In the genomic region with DNA sequence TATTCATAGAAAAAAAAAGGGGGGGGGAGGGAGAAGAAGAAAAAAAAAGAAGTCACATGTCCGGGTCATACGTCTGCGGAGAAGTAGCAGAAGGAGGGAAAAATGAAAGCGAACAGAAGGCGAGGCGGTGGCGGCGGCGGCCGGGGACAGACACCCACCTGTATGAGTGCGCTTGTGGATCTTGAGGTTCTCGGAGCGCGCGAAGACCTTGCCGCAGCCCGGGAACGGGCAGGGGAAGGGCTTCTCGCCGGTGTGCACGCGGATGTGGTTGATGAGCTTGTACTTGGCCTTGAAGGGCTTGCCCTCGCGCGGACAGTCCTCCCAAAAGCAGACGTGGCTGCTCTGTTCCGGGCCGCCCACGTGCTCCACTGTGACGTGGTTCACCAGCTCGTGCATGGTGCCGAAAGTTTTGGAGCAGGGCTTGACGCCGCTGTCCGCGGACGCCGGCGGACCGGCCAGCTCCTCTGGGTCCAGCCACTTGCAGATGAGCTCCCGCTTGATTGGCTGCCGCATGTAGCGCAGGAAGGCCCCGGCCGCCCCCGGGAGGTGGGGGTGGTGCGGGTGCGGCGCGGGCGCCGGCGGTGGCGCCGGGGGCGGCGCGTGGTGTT, we compare ENCODE assay signal across 9 mouse cellular contexts. TPM values are rescaled to one million over a fixed set of nuclear protein-coding genes. Genes with fewer than 3 reads are reported as not detected.
A peak's percentile ranks its signal among the peaks of the same experiment; 100 is the strongest.
DNase-seq lines count a peak whose midpoint lies in the region; ATAC-seq and TF ChIP-seq lines count a peak whose summit lies in the region.
"Not testable (repeated sequence)": the region's sequence is repeated elsewhere in the genome, so short reads cannot be mapped to it uniquely, and the experiment has no call there.
"Had no signal": no experiment of that assay in that cellular context is flagged by ENCODE, and none has a peak within 500 bp of the region (broad histone marks: within the 10 kb centered on the region; RNA-seq: fewer than 3 reads in every experiment).

No protein-coding gene starts in this region.

- H3K36me3 ChIP-seq in forebrain, embryonic 13.5 days (ENCODE audit: poor library complexity, severe bottlenecking); thymus, adult 2 months (ENCODE audit: control insufficient read depth, insufficient read depth, low read length): not testable (repeated sequence)

- H3K4me2 ChIP-seq in forebrain, embryonic 13.5 days = peak overlapping the region; percentile 84

- not testable (repeated sequence) for H3K9me3 ChIP-seq in forebrain, embryonic 13.5 days (replicated peaks)

- H3K4me3 ChIP-seq in forebrain, embryonic 13.5 days = peak overlapping the region; percentile 70
- peak overlapping the region; percentile 9 for H3K4me3 ChIP-seq in lung, adult 2 months (replicated peaks; ENCODE audit: extremely low read depth, low read depth, low read length)
- H3K4me3 ChIP-seq in thymus, adult 2 months (ENCODE audit: control insufficient read depth, insufficient read depth, low read length) = peak overlapping the region; percentile 27

- peak; percentile 33 for ATAC-seq in forebrain, embryonic 13.5 days

- peak overlapping the region; percentile 93 for H3K9ac ChIP-seq in forebrain, embryonic 13.5 days

- not testable (repeated sequence) for TF ChIP-seq POLR2A in lung, adult 2 months (IDR thresholded peaks at IDR 0.05; ENCODE audit: borderline replicate concordance, extremely low read depth, low read depth, low read length); thymus, adult 2 months (IDR thresholded peaks at IDR 0.05; ENCODE audit: control insufficient read depth, extremely low read depth, insufficient read depth, low read length, poor library complexity)

- under 1% methylated on average over 46 of the region's 58 CpGs for WGBS in forebrain, embryonic 13.5 days
- 1% methylated on average over 58 of the region's 58 CpGs for WGBS in lung, adult 2 months
- WGBS in thymus, adult 2 months = under 1% methylated on average over 55 of the region's 58 CpGs

- peak; percentile 59 for DNase-seq in MN1 (ENCODE audit: low spot score)
- DNase-seq in cerebellum, adult 9-10 months = peak; percentile 77
- peak; percentile 32 for DNase-seq in heart, postnatal 4 days
- DNase-seq in kidney, postnatal 10 days = peak; percentile 59
- DNase-seq in lung, adult 2 months; thymus, adult 2 months: not testable (repeated sequence)
- peak; percentile 77 for DNase-seq in neural tube, embryonic 10.5 days (ENCODE audit: extremely low spot score, low spot score)

- peaks cover 52% of the 10 kb centered on the region for H3K4me1 ChIP-seq in forebrain, embryonic 13.5 days
- not testable (repeated sequence) for H3K4me1 ChIP-seq in lung, adult 2 months (ENCODE audit: control insufficient read depth, insufficient read depth, low read length)
- peaks cover 22% of the 10 kb centered on the region; the same call in 1 of the 2 replicates for H3K4me1 ChIP-seq in thymus, adult 2 months (replicated peaks; ENCODE audit: control insufficient read depth, insufficient read depth, low read length)

- TF ChIP-seq CTCF in lung, adult 2 months (IDR thresholded peaks at IDR 0.05; ENCODE audit: insufficient read depth, low read length); thymus, adult 2 months (IDR thresholded peaks at IDR 0.05; ENCODE audit: borderline replicate concordance, control insufficient read depth, extremely low read depth, insufficient read depth, low read length, poor library complexity): not testable (repeated sequence)

- peak overlapping the region; percentile 99 for H3K27ac ChIP-seq in forebrain, embryonic 13.5 days
- not testable (repeated sequence) for H3K27ac ChIP-seq in thymus, adult 2 months (ENCODE audit: control insufficient read depth, insufficient read depth, low read length)

- peaks cover 70% of the 10 kb centered on the region for H3K27me3 ChIP-seq in forebrain, embryonic 13.5 days
- peaks cover 26% of the 10 kb centered on the region for H3K27me3 ChIP-seq in thymus, adult 2 months (ENCODE audit: control insufficient read depth, insufficient read depth, low read length)

RNA-seq across cellular contexts. Expression of a gene that starts 1.6 kb away (rescaled TPM):
- 17.3 and 19.5 TPM in 2 replicates for polyA plus RNA-seq in forebrain, embryonic 13.5 days (2015; fragmentation: Nextera tagmentation; extraction: Ambion mirVana)
- total RNA-seq in heart, postnatal 4 days (2021) = not detected
- 0.06 TPM in 1 of 2 replicates, not detected in the other for polyA plus RNA-seq in lung, adult 2 months (2012; rRNA removed)
- polyA plus RNA-seq in thymus, adult 2 months (2012; rRNA removed) = not detected in 2 replicates
- polyA plus RNA-seq: macrophage had no signal

RNA-seq across cellular contexts. Expression of a gene that starts 11.4 kb away (rescaled TPM):
- 10.1 and 12.0 TPM in 2 replicates for polyA plus RNA-seq in forebrain, embryonic 13.5 days (2015; fragmentation: Nextera tagmentation; extraction: Ambion mirVana)
- not detected for total RNA-seq in heart, postnatal 4 days (2021)
- polyA plus RNA-seq in lung, adult 2 months (2012; rRNA removed) = not detected in 2 replicates
- polyA plus RNA-seq in thymus, adult 2 months (2012; rRNA removed) = not detected in 2 replicates
- polyA plus RNA-seq: macrophage had no signal

RNA-seq across cellular contexts. Expression of a gene that starts 12.9 kb away (rescaled TPM):
- 1.6 and 2.1 TPM in 2 replicates for polyA plus RNA-seq in forebrain, embryonic 13.5 days (2015; fragmentation: Nextera tagmentation; extraction: Ambion mirVana)
- not detected for total RNA-seq in heart, postnatal 4 days (2021)
- not detected in 2 replicates for polyA plus RNA-seq in lung, adult 2 months (2012; rRNA removed)
- polyA plus RNA-seq in thymus, adult 2 months (2012; rRNA removed) = not detected in 2 replicates
- polyA plus RNA-seq: macrophage had no signal

RNA-seq across cellular contexts. Expression of a gene that starts 26.5 kb away (rescaled TPM):
- 0.48 and 0.56 TPM in 2 replicates for polyA plus RNA-seq in forebrain, embryonic 13.5 days (2015; fragmentation: Nextera tagmentation; extraction: Ambion mirVana)
- total RNA-seq in heart, postnatal 4 days (2021) = not detected
- polyA plus RNA-seq in lung, adult 2 months (2012; rRNA removed) = not detected in 2 replicates
- polyA plus RNA-seq in thymus, adult 2 months (2012; rRNA removed) = not detected in 2 replicates
- polyA plus RNA-seq: macrophage had no signal

Comparison
In these comparisons a context has a peak if more than half of its experiments do, and no peak if none do; other contexts are left out.
1. H3K4me3 ChIP-seq: peak in every context shown above with its lines; median percentile 70 in forebrain, embryonic 13.5 days; 27 in thymus, adult 2 months; 9 in lung, adult 2 months.
2. RNA of a gene that starts 1.6 kb away (polyA plus RNA-seq): 17.3 to 19.5 TPM in forebrain, embryonic 13.5 days; 0.06 TPM in lung, adult 2 months and not detected in thymus, adult 2 months; every median in the first group is over 10 times any median in the second.
3. RNA of a gene that starts 11.4 kb away (polyA plus RNA-seq): 10.1 to 12.0 TPM in forebrain, embryonic 13.5 days; not detected in thymus, adult 2 months and not detected in lung, adult 2 months; every median in the first group is over 10 times any median in the second.